Mouse (Mus musculus) liver, adult 2 months (tissue): ENCODE results near the gene Ifi47. TPM values are rescaled to one million over a fixed set of nuclear protein-coding genes. Genes with fewer than 3 reads are reported as not detected.

Experiments used
- DNase-seq: peaks from one replicate; pipeline ENCODE4 v3.0.0-alpha.2; 2011; ENCODE audit warnings: low read depth, low spot score; ENCODE audit errors: extremely low read depth
- H3K27ac ChIP-seq: fragments of 200-500 bp; replicated peaks from 2 replicates; pipeline ENCODE4 v1.5.1; 2012; ENCODE audit warnings: low read depth, mild to moderate bottlenecking, control low read depth, inconsistent platforms, low read length; ENCODE audit not compliant: insufficient read depth
- H3K27me3 ChIP-seq: fragments of 200-500 bp; 2 replicates; pipeline ENCODE4 v1.6.1; 2012; ENCODE audit warnings: mild to moderate bottlenecking, moderate library complexity, low read length, inconsistent platforms; ENCODE audit not compliant: control insufficient read depth, insufficient read depth
- H3K36me3 ChIP-seq: fragments of 200-500 bp; 2 replicates; pipeline ENCODE4 v1.6.1; 2012; ENCODE audit warnings: low read length, inconsistent platforms; ENCODE audit not compliant: control insufficient read depth, insufficient read depth
- H3K4me1 ChIP-seq: fragments of 200-500 bp; 2 replicates; pipeline ENCODE4 v1.6.1; 2011; ENCODE audit warnings: low read length; ENCODE audit not compliant: control insufficient read depth, insufficient read depth
- H3K4me3 ChIP-seq: fragments of 200-500 bp; 2 replicates; pipeline ENCODE4 v1.5.1; 2011; ENCODE audit warnings: low read depth, mild to moderate bottlenecking, control low read depth, low read length, moderate library complexity; ENCODE audit not compliant: insufficient read depth
- H3K79me2 ChIP-seq: fragments of 200-500 bp; 2 replicates; pipeline ENCODE4 v1.6.1; 2012; ENCODE audit warnings: inconsistent platforms, mild to moderate bottlenecking, low read length, moderate library complexity; ENCODE audit not compliant: control insufficient read depth, insufficient read depth
- H3K9ac ChIP-seq: fragments of 200-500 bp; 2 replicates; pipeline ENCODE4 v1.6.1; 2012; ENCODE audit warnings: low read depth, mild to moderate bottlenecking, control low read depth, inconsistent platforms, low read length
- CTCF ChIP-seq: fragments of 200-500 bp; IDR thresholded peaks from 2 replicates; pipeline ENCODE4 v1.5.1; 2011; ENCODE audit warnings: low read depth, low read length, control low read depth
- POLR2A ChIP-seq: fragments of 200-500 bp; IDR thresholded peaks from 2 replicates; pipeline ENCODE4 v1.6.1; 2011; ENCODE audit warnings: low read length, control low read depth; ENCODE audit not compliant: insufficient read depth; ENCODE audit errors: extremely low read depth
- WGBS: fragments of 180-500 bp; shearing (Covaris S2); methylation state at CpG from one replicate; pipeline ENCODE4 v1.1.7; 2018; 5-methylcytosine and 5-hydroxymethylcytosine counted together
- polyA plus RNA-seq: library from polyadenylated mRNA; depleted of rRNA; stranded (reverse); fragments of >200 nt; gene quantifications from 2 replicates; pipeline ENCODE4 v1.2.3, GENCODE M21; 2012; rRNA removed
- total RNA-seq: library from RNA; depleted of rRNA; stranded (reverse); fragments of >200 nt; gene quantifications from 2 replicates; pipeline ENCODE4 v1.2.3, GENCODE M21; 2014; rRNA removed

Ifi47 gene
- total and polyA plus RNA-seq, 2 experiments, result 12.7 to 21.3 TPM

GRCm38 (mm10) chr11:49112624-49113219 is 36.3 kb downstream of the Ifi47 start:
- Histone ChIP-seq H3K79me2 (no peaks in the 10 kb centered on the region), H3K36me3 (no peaks in the 10 kb centered on the region), H3K4me1 (no peaks in the 10 kb centered on the region), H3K9ac (no peak overlapping the region), H3K4me3 (no peak overlapping the region), H3K27me3 (no peaks in the 10 kb centered on the region), H3K27ac (no peak overlapping the region)
- no peak for DNase-seq
- 86% methylated on average over 6 of the region's 6 CpGs for WGBS
- TF ChIP-seq POLR2A (no peak), CTCF (no peak)

DNA sequence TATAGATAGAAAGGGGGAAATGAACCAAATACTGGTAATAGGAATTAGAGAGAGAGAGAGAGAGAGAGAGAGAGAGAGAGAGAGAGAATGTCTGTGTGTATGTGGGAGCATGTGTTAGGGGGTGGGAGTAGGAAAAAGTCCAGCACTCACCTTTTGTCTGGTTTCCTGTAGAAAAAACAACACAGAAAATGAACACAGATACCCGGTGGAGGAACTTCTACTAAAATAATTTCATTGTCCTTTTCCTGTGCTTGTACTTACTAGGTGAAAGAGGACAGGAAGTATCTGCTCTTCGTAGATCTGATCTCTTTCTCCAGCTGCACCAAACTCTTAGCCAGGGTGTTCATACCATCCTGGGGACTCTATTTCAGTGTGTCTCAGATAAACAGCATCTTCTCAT is 37.8 kb downstream of the Ifi47 start:
- no peak overlapping the region for H3K4me3 ChIP-seq
- no peak for TF ChIP-seq CTCF
- TF ChIP-seq POLR2A, result no peak
- H3K27ac ChIP-seq, result no peak overlapping the region
- DNase-seq, result no peak
- no peaks in the 10 kb centered on the region for H3K79me2 ChIP-seq
- H3K4me1 ChIP-seq, result no peaks in the 10 kb centered on the region
- H3K27me3 ChIP-seq, result no peaks in the 10 kb centered on the region
- 72% methylated on average over 2 of the region's 2 CpGs for WGBS
- H3K36me3 ChIP-seq, result no peaks in the 10 kb centered on the region
- no peak overlapping the region for H3K9ac ChIP-seq

GRCm38 (mm10) chr11:49114774-49115173 is 38.4 kb downstream of the Ifi47 start, which contains the start of gene Olfr1396:
Gene Olfr1396 (minus strand): TSS chr11:49114874.
- Histone ChIP-seq H3K4me3 (no peak within 1 kb of the TSS), H3K36me3 (no peaks in the 10 kb centered on the region), H3K27me3 (no peaks in the 10 kb centered on the region), H3K9ac (no peak within 1 kb of the TSS), H3K4me1 (no peaks in the 10 kb centered on the region), H3K27ac (no peak within 1 kb of the TSS), H3K79me2 (no peaks in the 10 kb centered on the region)
- no peak for DNase-seq
- TF ChIP-seq POLR2A, result no peak

DNA sequence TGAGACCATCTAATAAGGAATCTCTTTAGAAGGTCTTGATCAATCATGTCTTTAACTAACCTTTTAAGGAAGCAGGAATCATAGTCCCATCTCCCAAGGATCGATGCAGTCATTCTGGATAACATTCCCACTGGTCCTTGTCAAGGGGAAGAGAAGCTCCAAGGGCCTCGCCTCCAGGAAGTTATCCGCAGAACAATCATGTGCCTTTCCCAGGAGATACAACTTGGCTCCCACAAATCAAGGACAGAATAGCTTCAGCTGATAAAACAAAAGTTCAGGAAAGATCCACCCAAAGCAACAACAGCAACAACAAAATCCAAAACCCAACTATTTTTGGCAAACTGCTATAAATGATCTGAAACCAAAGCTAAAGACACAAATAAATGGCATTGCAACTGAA is 43.2 kb downstream of the Ifi47 start:
- H3K27ac ChIP-seq, result no peak overlapping the region
- no peaks in the 10 kb centered on the region for H3K36me3 ChIP-seq
- no peaks in the 10 kb centered on the region for H3K79me2 ChIP-seq
- WGBS, result 85% methylated on average over 3 of the region's 3 CpGs
- no peak overlapping the region for H3K4me3 ChIP-seq
- no peak for DNase-seq
- H3K4me1 ChIP-seq, result no peaks in the 10 kb centered on the region
- no peaks in the 10 kb centered on the region for H3K27me3 ChIP-seq
- TF ChIP-seq CTCF, result no peak
- no peak for TF ChIP-seq POLR2A
- no peak overlapping the region for H3K9ac ChIP-seq

DNA sequence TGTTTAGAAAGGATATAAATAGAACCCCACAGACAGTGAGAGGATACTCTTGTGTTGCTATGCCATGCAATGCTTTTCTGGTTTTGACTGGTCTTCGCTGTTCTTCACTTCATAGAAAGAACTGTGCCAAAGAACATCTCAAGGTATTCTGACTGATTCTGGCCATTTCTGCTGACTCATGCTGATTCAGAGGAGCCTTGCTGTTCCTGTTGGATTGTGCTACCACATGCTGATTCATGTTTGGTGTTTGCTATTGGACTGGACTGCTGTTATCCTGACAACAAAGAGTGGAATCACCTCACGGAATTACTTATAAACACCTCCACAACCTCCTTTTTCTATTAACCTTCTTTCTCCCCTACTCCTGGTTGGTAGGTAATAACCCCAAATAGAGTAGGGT is 47.8 kb downstream of the Ifi47 start:
- TF ChIP-seq POLR2A (no peak), CTCF (no peak)
- H3K4me3 ChIP-seq, result no peak overlapping the region
- DNase-seq, result no peak
- no peaks in the 10 kb centered on the region for H3K4me1 ChIP-seq
- H3K27me3 ChIP-seq, result no peaks in the 10 kb centered on the region
- 92% methylated on average over 2 of the region's 2 CpGs for WGBS
- no peaks in the 10 kb centered on the region for H3K36me3 ChIP-seq
- no peak overlapping the region for H3K27ac ChIP-seq
- H3K79me2 ChIP-seq, result no peaks in the 10 kb centered on the region
- H3K9ac ChIP-seq, result no peak overlapping the region

- Histone ChIP-seq H3K79me2 (no peaks in the 10 kb centered on the region), H3K4me3 (no peak within 1 kb of the TSS), H3K27ac (no peak within 1 kb of the TSS), H3K36me3 (no peaks in the 10 kb centered on the region), H3K9ac (no peak within 1 kb of the TSS), H3K4me1 (no peaks in the 10 kb centered on the region), H3K27me3 (no peaks in the 10 kb centered on the region)
- WGBS, result 92% methylated on average over 6 of the region's 6 CpGs
- no peak for TF ChIP-seq POLR2A
- TF ChIP-seq CTCF, result no peak
- no peak for DNase-seq
These were observed 65.6 kb downstream of the Ifi47 start, which contains the start of gene Olfr1395 for GRCm38 (mm10) chr11:49141974-49142373. Gene Olfr1395 (plus strand): TSS chr11:49142274.

Other genes starting within 250 kb of the Ifi47 start
- gene Gm12184, start 249.9 kb upstream of the Ifi47 start, total RNA-seq, result 1.5 and 2.0 TPM in 2 replicates
- gene Gm12184, start 249.9 kb upstream of the Ifi47 start, polyA plus RNA-seq, result 5.5 and 5.8 TPM in 2 replicates
- 43.0 and 48.4 TPM in 2 replicates for gene Irgm1, start 204.9 kb upstream of the Ifi47 start, total RNA-seq
- gene Irgm1, start 204.9 kb upstream of the Ifi47 start, polyA plus RNA-seq, result 29.9 and 33.3 TPM in 2 replicates
- 1.3 and 1.9 TPM in 2 replicates for gene Gm5431, start 174.4 kb upstream of the Ifi47 start, total RNA-seq
- 0.10 and 0.12 TPM in 2 replicates for gene Gm5431, start 174.4 kb upstream of the Ifi47 start, polyA plus RNA-seq
- gene Psme2b, start 130.4 kb upstream of the Ifi47 start, total RNA-seq, result 2.3 and 4.0 TPM in 2 replicates
- 2.5 and 3.0 TPM in 2 replicates for gene Psme2b, start 130.4 kb upstream of the Ifi47 start, polyA plus RNA-seq
- gene Olfr56, start 97.7 kb upstream of the Ifi47 start, total RNA-seq, result 0.20 and 0.28 TPM in 2 replicates
- gene Olfr56, start 97.7 kb upstream of the Ifi47 start, polyA plus RNA-seq, result 0.05 TPM in 1 of 2 replicates, not detected in the other
- 4.1 and 5.1 TPM in 2 replicates for gene 9930111J21Rik1, start 97.2 kb upstream of the Ifi47 start, total RNA-seq
- gene 9930111J21Rik1, start 97.2 kb upstream of the Ifi47 start, polyA plus RNA-seq, result 0.44 and 0.48 TPM in 2 replicates
- gene Gm12185, start 84.4 kb upstream of the Ifi47 start, total RNA-seq, result 0.13 and 0.18 TPM in 2 replicates
- gene Gm12185, start 84.4 kb upstream of the Ifi47 start, polyA plus RNA-seq, result 0.02 TPM in 1 of 2 replicates, not detected in the other
- gene Tgtp1, start 82.4 kb upstream of the Ifi47 start, total RNA-seq, result 9.8 and 11.1 TPM in 2 replicates
- gene Tgtp1, start 82.4 kb upstream of the Ifi47 start, polyA plus RNA-seq, result 1.4 and 2.8 TPM in 2 replicates
- 2.8 and 4.0 TPM in 2 replicates for gene 9930111J21Rik2, start 25.3 kb upstream of the Ifi47 start, total RNA-seq
- 0.30 and 0.44 TPM in 2 replicates for gene 9930111J21Rik2, start 25.3 kb upstream of the Ifi47 start, polyA plus RNA-seq
- gene Tgtp2, start 12.4 kb upstream of the Ifi47 start, total RNA-seq, result 5.7 and 6.9 TPM in 2 replicates
- 1.1 and 1.3 TPM in 2 replicates for gene Tgtp2, start 12.4 kb upstream of the Ifi47 start, polyA plus RNA-seq
- under 0.01 and 0.07 TPM in 2 replicates for gene Olfr1396, start 38.3 kb downstream of the Ifi47 start, total RNA-seq
- 0.02 and 0.06 TPM in 2 replicates for gene Olfr1396, start 38.3 kb downstream of the Ifi47 start, polyA plus RNA-seq
- not detected in 2 replicates for gene Olfr1395, start 65.7 kb downstream of the Ifi47 start, total RNA-seq
- not detected in 2 replicates for gene Olfr1395, start 65.7 kb downstream of the Ifi47 start, polyA plus RNA-seq
- gene Olfr1394, start 77.8 kb downstream of the Ifi47 start, total RNA-seq, result not detected in 2 replicates
- gene Olfr1394, start 77.8 kb downstream of the Ifi47 start, polyA plus RNA-seq, result not detected in 2 replicates
- 3.4 and 5.5 TPM in 2 replicates for gene Btnl9, start 110.6 kb downstream of the Ifi47 start, total RNA-seq
- gene Btnl9, start 110.6 kb downstream of the Ifi47 start, polyA plus RNA-seq, result 1.9 and 2.3 TPM in 2 replicates
- 18.3 and 18.8 TPM in 2 replicates for gene Zfp62, start 126.7 kb downstream of the Ifi47 start, total RNA-seq
- gene Zfp62, start 126.7 kb downstream of the Ifi47 start, polyA plus RNA-seq, result 0.71 and 1.4 TPM in 2 replicates
- gene Mgat1, start 167.6 kb downstream of the Ifi47 start, total RNA-seq, result 44.7 and 60.8 TPM in 2 replicates
- 134 and 145 TPM in 2 replicates for gene Mgat1, start 167.6 kb downstream of the Ifi47 start, polyA plus RNA-seq
- gene Olfr1393, start 201.7 kb downstream of the Ifi47 start, total RNA-seq, result 0.09 and 0.27 TPM in 2 replicates
- 0.47 and 0.55 TPM in 2 replicates for gene Olfr1393, start 201.7 kb downstream of the Ifi47 start, polyA plus RNA-seq
- gene Olfr1392, start 208.7 kb downstream of the Ifi47 start, total RNA-seq, result not detected in 2 replicates
- gene Olfr1392, start 208.7 kb downstream of the Ifi47 start, polyA plus RNA-seq, result 0.09 and 0.26 TPM in 2 replicates
- gene Olfr10, start 228.2 kb downstream of the Ifi47 start, total RNA-seq, result not detected in 2 replicates
- gene Olfr10, start 228.2 kb downstream of the Ifi47 start, polyA plus RNA-seq, result not detected in 2 replicates
- gene Olfr1391, start 246.2 kb downstream of the Ifi47 start, total RNA-seq, result not detected in 2 replicates
- gene Olfr1391, start 246.2 kb downstream of the Ifi47 start, polyA plus RNA-seq, result not detected in 2 replicates